Mouse (Mus musculus): ENCODE measurements around the gene Ccdc120. TPM values are rescaled to one million over a fixed set of nuclear protein-coding genes. Genes with fewer than 3 reads are reported as not detected.

Ccdc120 gene
- polyA plus RNA-seq, 1 experiment from 2014 or later: 72.2 TPM

- Histone ChIP-seq H3K27me3 (ENCODE audit: control insufficient read depth, insufficient read depth, low read length) (no peaks in the 10 kb centered on the region), H3K9me3 (ENCODE audit: control insufficient read depth, low read length) (no peaks in the 10 kb centered on the region), H3K4me1 (ENCODE audit: control insufficient read depth, insufficient read depth, low read length) (no peaks in the 10 kb centered on the region), H3K27ac (replicated peaks; ENCODE audit: low read depth, low read length) (no peak overlapping the region), H3K9ac (replicated peaks; ENCODE audit: low read length) (no peak overlapping the region), H3K36me3 (ENCODE audit: control insufficient read depth, insufficient read depth, low read length) (peaks cover 9% of the 10 kb centered on the region), H3K4me3 (replicated peaks; ENCODE audit: low read depth, low read length) (no peak overlapping the region), H3K4me2 (ENCODE audit: low read length) (no peak overlapping the region)
- ATAC-seq (ENCODE audit: low FRiP score, low TSS enrichment) (no peak), DNase-seq (no peak)
- 75% methylated on average over 5 of the region's 5 CpGs for WGBS
Observed at GRCm38 (mm10) chrX:7741103-7741502, 9.6 kb downstream of the Ccdc120 start.

- Histone ChIP-seq H3K9me3 (ENCODE audit: control insufficient read depth, low read length) (no peaks in the 10 kb centered on the region), H3K4me3 (replicated peaks; ENCODE audit: low read depth, low read length) (no peak overlapping the region), H3K4me2 (ENCODE audit: low read length) (no peak overlapping the region), H3K9ac (replicated peaks; ENCODE audit: low read length) (no peak overlapping the region), H3K27ac (replicated peaks; ENCODE audit: low read depth, low read length) (no peak overlapping the region), H3K36me3 (ENCODE audit: control insufficient read depth, insufficient read depth, low read length) (peaks cover 9% of the 10 kb centered on the region), H3K27me3 (ENCODE audit: control insufficient read depth, insufficient read depth, low read length) (no peaks in the 10 kb centered on the region), H3K4me1 (ENCODE audit: control insufficient read depth, insufficient read depth, low read length) (no peaks in the 10 kb centered on the region)
- DNase-seq (no peak), ATAC-seq (ENCODE audit: low FRiP score, low TSS enrichment) (no peak)
- WGBS: 76% methylated on average over 10 of the region's 10 CpGs
Observed at GRCm38 (mm10) chrX:7740082-7740819, 10.5 kb downstream of the Ccdc120 start.

- H3K4me2 ChIP-seq (ENCODE audit: low read length): no peak overlapping the region
- peaks cover 9% of the 10 kb centered on the region for H3K36me3 ChIP-seq (ENCODE audit: control insufficient read depth, insufficient read depth, low read length)
- H3K4me3 ChIP-seq (replicated peaks; ENCODE audit: low read depth, low read length): no peak overlapping the region
- DNase-seq (peak; percentile 13), ATAC-seq (ENCODE audit: low FRiP score, low TSS enrichment) (no peak)
- WGBS: 68% methylated on average over 14 of the region's 14 CpGs
- no peaks in the 10 kb centered on the region for H3K27me3 ChIP-seq (ENCODE audit: control insufficient read depth, insufficient read depth, low read length)
- H3K9me3 ChIP-seq (ENCODE audit: control insufficient read depth, low read length): no peaks in the 10 kb centered on the region
- no peaks in the 10 kb centered on the region for H3K4me1 ChIP-seq (ENCODE audit: control insufficient read depth, insufficient read depth, low read length)
- no peak overlapping the region for H3K27ac ChIP-seq (replicated peaks; ENCODE audit: low read depth, low read length)
- H3K9ac ChIP-seq (replicated peaks; ENCODE audit: low read length): no peak overlapping the region
Observed at GRCm38 (mm10) chrX:7739336-7740081, 11.2 kb downstream of the Ccdc120 start.

GRCm38 (mm10) chrX:7733571-7734156 lies 17.0 kb downstream of the Ccdc120 start:
- Histone ChIP-seq H3K9ac (replicated peaks; ENCODE audit: low read length) (no peak overlapping the region), H3K27ac (replicated peaks; ENCODE audit: low read depth, low read length) (no peak overlapping the region), H3K36me3 (ENCODE audit: control insufficient read depth, insufficient read depth, low read length) (peaks cover 12% of the 10 kb centered on the region), H3K4me3 (replicated peaks; ENCODE audit: low read depth, low read length) (no peak overlapping the region), H3K9me3 (ENCODE audit: control insufficient read depth, low read length) (no peaks in the 10 kb centered on the region), H3K27me3 (ENCODE audit: control insufficient read depth, insufficient read depth, low read length) (no peaks in the 10 kb centered on the region), H3K4me1 (ENCODE audit: control insufficient read depth, insufficient read depth, low read length) (peaks cover 5% of the 10 kb centered on the region; the same call in 1 of the 2 replicates), H3K4me2 (ENCODE audit: low read length) (no peak overlapping the region)
- ATAC-seq (ENCODE audit: low FRiP score, low TSS enrichment) (no peak), DNase-seq (peak; percentile 56)
- 31% methylated on average over 25 of the region's 26 CpGs for WGBS

GRCm38 (mm10) chrX:7728922-7729265 lies 21.8 kb downstream of the Ccdc120 start:
- ATAC-seq (ENCODE audit: low FRiP score, low TSS enrichment): no peak
- DNase-seq: no peak

GRCm38 (mm10) chrX:7728215-7728921 lies 22.3 kb downstream of the Ccdc120 start, which contains the start of gene Praf2:
Gene Praf2 (plus strand): TSS chrX:7728439.
- Histone ChIP-seq H3K4me3 (replicated peaks; ENCODE audit: low read depth, low read length) (peak within 1 kb of the TSS; percentile 44), H3K9me3 (ENCODE audit: control insufficient read depth, low read length) (no peaks in the 10 kb centered on the region), H3K36me3 (ENCODE audit: control insufficient read depth, insufficient read depth, low read length) (peaks cover 16% of the 10 kb centered on the region), H3K27ac (replicated peaks; ENCODE audit: low read depth, low read length) (peak within 1 kb of the TSS; percentile 74), H3K4me2 (ENCODE audit: low read length) (peak within 1 kb of the TSS; percentile 56), H3K9ac (replicated peaks; ENCODE audit: low read length) (peak within 1 kb of the TSS; percentile 49), H3K27me3 (ENCODE audit: control insufficient read depth, insufficient read depth, low read length) (no peaks in the 10 kb centered on the region), H3K4me1 (ENCODE audit: control insufficient read depth, insufficient read depth, low read length) (peaks cover 5% of the 10 kb centered on the region; the same call in 1 of the 2 replicates)
- DNase-seq: peak; percentile 90
- 14% methylated on average over 42 of the region's 42 CpGs for WGBS
- ATAC-seq (ENCODE audit: low FRiP score, low TSS enrichment): peak; percentile 92

More at GRCm38 (mm10) chrX:7728922-7729265, 21.8 kb downstream of the Ccdc120 start:
- Histone ChIP-seq H3K27me3 (ENCODE audit: control insufficient read depth, insufficient read depth, low read length) (no peaks in the 10 kb centered on the region), H3K36me3 (ENCODE audit: control insufficient read depth, insufficient read depth, low read length) (peaks cover 16% of the 10 kb centered on the region), H3K27ac (replicated peaks; ENCODE audit: low read depth, low read length) (peak overlapping the region; percentile 74), H3K9ac (replicated peaks; ENCODE audit: low read length) (peak overlapping the region; percentile 49), H3K4me2 (ENCODE audit: low read length) (peak overlapping the region; percentile 56), H3K9me3 (ENCODE audit: control insufficient read depth, low read length) (no peaks in the 10 kb centered on the region), H3K4me1 (ENCODE audit: control insufficient read depth, insufficient read depth, low read length) (peaks cover 5% of the 10 kb centered on the region; the same call in 1 of the 2 replicates), H3K4me3 (replicated peaks; ENCODE audit: low read depth, low read length) (peak overlapping the region; percentile 44)
- WGBS: 30% methylated on average over 4 of the region's 4 CpGs

- 93% methylated on average over 13 of the region's 13 CpGs for WGBS
- H3K36me3 ChIP-seq (ENCODE audit: control insufficient read depth, insufficient read depth, low read length): peaks cover 13% of the 10 kb centered on the region
- H3K27ac ChIP-seq (replicated peaks; ENCODE audit: low read depth, low read length): no peak overlapping the region
- no peaks in the 10 kb centered on the region for H3K9me3 ChIP-seq (ENCODE audit: control insufficient read depth, low read length)
- peaks cover 9% of the 10 kb centered on the region; the same call in 1 of the 2 replicates for H3K4me1 ChIP-seq (ENCODE audit: control insufficient read depth, insufficient read depth, low read length)
- no peak overlapping the region for H3K4me2 ChIP-seq (ENCODE audit: low read length)
- H3K27me3 ChIP-seq (ENCODE audit: control insufficient read depth, insufficient read depth, low read length): no peaks in the 10 kb centered on the region
- H3K9ac ChIP-seq (replicated peaks; ENCODE audit: low read length): no peak overlapping the region
- H3K4me3 ChIP-seq (replicated peaks; ENCODE audit: low read depth, low read length): no peak overlapping the region
- DNase-seq: no peak
- ATAC-seq (ENCODE audit: low FRiP score, low TSS enrichment): no peak
Observed at GRCm38 (mm10) chrX:7727176-7727575, 23.5 kb downstream of the Ccdc120 start.

GRCm38 (mm10) chrX:7725841-7726240 lies 24.9 kb downstream of the Ccdc120 start:
- Histone ChIP-seq H3K36me3 (ENCODE audit: control insufficient read depth, insufficient read depth, low read length) (peaks cover 13% of the 10 kb centered on the region), H3K9ac (replicated peaks; ENCODE audit: low read length) (no peak overlapping the region), H3K4me1 (ENCODE audit: control insufficient read depth, insufficient read depth, low read length) (peaks cover 9% of the 10 kb centered on the region; the same call in 1 of the 2 replicates), H3K9me3 (ENCODE audit: control insufficient read depth, low read length) (no peaks in the 10 kb centered on the region), H3K27ac (replicated peaks; ENCODE audit: low read depth, low read length) (no peak overlapping the region), H3K27me3 (ENCODE audit: control insufficient read depth, insufficient read depth, low read length) (no peaks in the 10 kb centered on the region), H3K4me2 (ENCODE audit: low read length) (no peak overlapping the region), H3K4me3 (replicated peaks; ENCODE audit: low read depth, low read length) (no peak overlapping the region)
- ATAC-seq (ENCODE audit: low FRiP score, low TSS enrichment): no peak
- 89% methylated on average over 12 of the region's 12 CpGs for WGBS
- no peak for DNase-seq

Data from midbrain, embryonic 14.5 days (tissue).